Mouse (Mus musculus): ENCODE measurements around the gene Timp2.

- TF ChIP-seq GATA1 (IDR thresholded peaks at IDR 0.05; ENCODE audit: borderline replicate concordance, low read length): no peak
- no peak for TF ChIP-seq CTCF (IDR thresholded peaks at IDR 0.05; ENCODE audit: low read depth, low read length)
- TF ChIP-seq GATA2 (IDR thresholded peaks at IDR 0.05; ENCODE audit: borderline replicate concordance, low read depth, low read length): no peak
- TF ChIP-seq TAL1 (conservative IDR thresholded peaks at IDR 0.05; ENCODE audit: low read depth, low read length): no peak
- no peak for TF ChIP-seq POLR2AphosphoS5 (IDR thresholded peaks at IDR 0.05; ENCODE audit: insufficient replicate concordance, low read depth, low read length)
Observed at GRCm38 (mm10) chr11:118280218-118280617, 75.3 kb downstream of the Timp2 start.

Measured in G1E (cell line).